In genomic region chr7:118749706-118750105, GRCm38 (mm10) we compare ENCODE assay signal across 10 mouse cellular contexts.
"Had no signal": no experiment of that assay in that cellular context is flagged by ENCODE, and none has a peak within 500 bp of the region (broad histone marks: within the 10 kb centered on the region; RNA-seq: fewer than 3 reads in every experiment).

No protein-coding gene starts in this region.

- DNase-seq: liver, postnatal 0 days; lung, adult 2 months; lung, postnatal 14 days; lung, postnatal 36 days; right cerebral cortex, postnatal 14 days; right cerebral cortex, postnatal 4 days; spleen, adult 18-20 months; thymus, adult 18-20 months; thymus, postnatal 14 days; thymus, postnatal 36 days had no signal
